Mouse (Mus musculus) CH12.LX (cell line): ENCODE data around the gene Prrx1.

Experiments
- CHD2 ChIP-seq: IDR thresholded peaks from 2 replicates; pipeline ENCODE4 v1.6.1; 2011; ENCODE audit warnings: low read length, improper control_type of control experiment
- CTCF ChIP-seq, 2 experiments: IDR thresholded peaks in 1 of 2; conservative IDR thresholded peaks in 1 of 2; 2 replicates each; pipeline ENCODE4 v1.5.1; 2011 to 2012; ENCODE audit warnings: low read depth in 2 of 2, low read length in 2 of 2, improper control_type of control experiment in 1 of 2, inconsistent platforms in 1 of 2, mild to moderate bottlenecking in 1 of 2, moderate library complexity in 1 of 2
- ELF1 ChIP-seq: IDR thresholded peaks from 2 replicates; pipeline ENCODE4 v1.6.1; 2014; ENCODE audit warnings: low read depth, mild to moderate bottlenecking, inconsistent platforms, low read length, improper control_type of control experiment
- EP300 ChIP-seq: IDR thresholded peaks from 2 replicates; pipeline ENCODE4 v1.6.1; 2011; ENCODE audit warnings: low read length, improper control_type of control experiment
- JUND ChIP-seq: conservative IDR thresholded peaks from 2 replicates; pipeline ENCODE4 v1.6.1; 2011; ENCODE audit warnings: low read depth, low read length, improper control_type of control experiment
- MAFK ChIP-seq: IDR thresholded peaks from 2 replicates; pipeline ENCODE4 v1.6.1; 2011; ENCODE audit warnings: low read length, improper control_type of control experiment; ENCODE audit not compliant: insufficient replicate concordance
- POLR2A ChIP-seq: IDR thresholded peaks from 2 replicates; pipeline ENCODE4 v1.6.1; 2011; ENCODE audit warnings: low read depth, mild to moderate bottlenecking, improper control_type of control experiment, low read length
- RAD21 ChIP-seq: IDR thresholded peaks from 2 replicates; pipeline ENCODE4 v1.6.1; 2011; ENCODE audit warnings: low read depth, mild to moderate bottlenecking, low read length, improper control_type of control experiment, moderate library complexity
- SMC3 ChIP-seq: IDR thresholded peaks from 2 replicates; pipeline ENCODE4 v1.6.1; 2011; ENCODE audit warnings: low read depth, low read length, improper control_type of control experiment
- TCF12 ChIP-seq: IDR thresholded peaks from 2 replicates; pipeline ENCODE4 v1.6.1; 2014; ENCODE audit warnings: low read depth, mild to moderate bottlenecking, inconsistent platforms, low read length, improper control_type of control experiment
- ZNF384 ChIP-seq: IDR thresholded peaks from 2 replicates; pipeline ENCODE4 v1.6.1; 2012; ENCODE audit warnings: low read depth, low read length, improper control_type of control experiment, inconsistent platforms

GRCm38 (mm10) chr1:163280842-163281122 is 32.7 kb downstream of the Prrx1 start:
- TF ChIP-seq POLR2A (no peak), CTCF (conservative IDR thresholded peaks at IDR 0.05 in 1 of 2, IDR thresholded peaks at IDR 0.05 in 1 of 2; ENCODE audit: low read depth in 2 of 2, low read length in 2 of 2) (no peak), CHD2 (no peak), RAD21 (no peak), ZNF384 (no peak), EP300 (no peak), MAFK (no peak), JUND (no peak), SMC3 (no peak), ELF1 (no peak), TCF12 (no peak)
